In genomic region chr9:76461547-76461946, GRCm38 (mm10) we compare ENCODE assay signal across 27 mouse cellular contexts.
DNase-seq lines count a peak whose midpoint lies in the region; ATAC-seq and TF ChIP-seq lines count a peak whose summit lies in the region.
"Had no signal": no experiment of that assay in that cellular context is flagged by ENCODE, and none has a peak within 500 bp of the region (broad histone marks: within the 10 kb centered on the region; RNA-seq: fewer than 3 reads in every experiment).

No protein-coding gene starts in this region.

- no peak for DNase-seq in layer of hippocampus, adult 2 months (ENCODE audit: low spot score in 2 of 2)
- DNase-seq in layer of hippocampus, postnatal 36 days = no peak
- DNase-seq in 416B (ENCODE audit: low read depth) = peak; percentile 25
- DNase-seq in A20 (ENCODE audit: low read depth, low spot score) = peak; percentile 36
- peak; percentile 18 for DNase-seq in large intestine, adult 2 months (ENCODE audit: low read depth, low spot score)
- no peak for DNase-seq in cerebellum, adult 18-20 months
- DNase-seq: adrenal gland, adult 8-10 months; cerebellum, adult 11 months; cerebellum, adult 9-11 months; gastrocnemius, postnatal 14 days; heart, postnatal 14 days; kidney, adult 8-10 months; right cerebral cortex, postnatal 25 days; thymus, adult 18-20 months; thymus, postnatal 25 days had no signal

- H3K27ac ChIP-seq in layer of hippocampus, adult 2 months = no peak overlapping the region
- H3K27ac ChIP-seq: embryonic facial prominence, embryonic 13.5 days; hindbrain, embryonic 10.5 days; hindbrain, embryonic 15.5 days; limb, embryonic 12.5 days; liver, embryonic 15.5 days; lung, embryonic 15.5 days; midbrain, embryonic 10.5 days; midbrain, embryonic 15.5 days; neural tube, embryonic 15.5 days had no signal

- no peak for ATAC-seq in inflammation-experienced regulatory T-cells, adult 6 months
- ATAC-seq: activated CD4-positive, CD25-positive, alpha-beta regulatory T cell, adult 4 months; midbrain, embryonic 15.5 days had no signal

- no peak overlapping the region for H3K4me3 ChIP-seq in layer of hippocampus, adult 2 months
- H3K4me3 ChIP-seq: embryonic facial prominence, embryonic 13.5 days; erythroblast, embryonic 14.5 days; hindbrain, embryonic 10.5 days; hindbrain, embryonic 15.5 days; limb, embryonic 12.5 days; liver, embryonic 15.5 days; lung, embryonic 15.5 days; midbrain, embryonic 10.5 days; midbrain, embryonic 15.5 days; neural tube, embryonic 15.5 days had no signal

- TF ChIP-seq CTCF in layer of hippocampus, adult 2 months (conservative IDR thresholded peaks at IDR 0.05) = peak; percentile 52

Comparison
In these comparisons a context has a peak if more than half of its experiments do, and no peak if none do; other contexts are left out.
1. DNase-seq: peak in 416B (single experiment), A20 (single experiment) and large intestine, adult 2 months (single experiment); none in layer of hippocampus, adult 2 months (0 of 2), layer of hippocampus, postnatal 36 days (0 of 2) and cerebellum, adult 18-20 months (0 of 2).